Mouse (Mus musculus): ENCODE data around the gene Pfdn4. TPM values are rescaled to one million over a fixed set of nuclear protein-coding genes. Genes with fewer than 3 reads are reported as not detected.

The Pfdn4 gene
- polyA plus RNA-seq, 1 experiment from 2014 or later, result 81.4 TPM

GRCm38 (mm10) chr2:170503983-170504382 is 7.8 kb downstream of the Pfdn4 start:
- 0 out of 2 replicates have a peak, but pooled peaks cover 3% of the 10 kb centered on the region for H3K4me1 ChIP-seq (replicated peaks)
- H3K27me3 ChIP-seq (replicated peaks), result peaks cover 1% of the 10 kb centered on the region; the same call in 1 of the 2 replicates
- H3K36me3 ChIP-seq, result no peaks in the 10 kb centered on the region
- H3K4me3 ChIP-seq (replicated peaks), result no peak overlapping the region
- no peaks in the 10 kb centered on the region for H3K9me3 ChIP-seq
- no peak for ATAC-seq
- WGBS, result 26% methylated on average over 4 of the region's 4 CpGs
- no peak overlapping the region for H3K27ac ChIP-seq
- H3K9ac ChIP-seq, result no peak overlapping the region
- no peak overlapping the region for H3K4me2 ChIP-seq (replicated peaks)

GRCm38 (mm10) chr2:170507734-170508133 is 11.5 kb downstream of the Pfdn4 start:
- no peak for ATAC-seq

GRCm38 (mm10) chr2:170508821-170509220 is 12.6 kb downstream of the Pfdn4 start:
- Histone ChIP-seq H3K4me2 (replicated peaks) (peak overlapping the region; percentile 77), H3K27ac (no peak overlapping the region), H3K9me3 (no peaks in the 10 kb centered on the region), H3K4me1 (replicated peaks) (peaks cover 18% of the 10 kb centered on the region; the same call in 1 of the 2 replicates), H3K36me3 (no peaks in the 10 kb centered on the region), H3K9ac (peak overlapping the region; percentile 39; the same call in 1 of the 2 replicates), H3K27me3 (replicated peaks) (no peaks in the 10 kb centered on the region), H3K4me3 (replicated peaks) (peak overlapping the region; percentile 35)
- ATAC-seq, result peak; percentile 17; the same call in 1 of the 2 replicates
- 1% methylated on average over 12 of the region's 12 CpGs for whole genome bisulfite sequencing

More at GRCm38 (mm10) chr2:170507734-170508133, 11.5 kb downstream of the Pfdn4 start:
- Histone ChIP-seq H3K9ac (no peak overlapping the region), H3K9me3 (no peaks in the 10 kb centered on the region), H3K4me1 (replicated peaks) (peaks cover 10% of the 10 kb centered on the region; the same call in 1 of the 2 replicates), H3K27me3 (replicated peaks) (no peaks in the 10 kb centered on the region), H3K27ac (no peak overlapping the region), H3K36me3 (no peaks in the 10 kb centered on the region), H3K4me3 (replicated peaks) (no peak overlapping the region), H3K4me2 (replicated peaks) (no peak overlapping the region)
- WGBS, result 5% methylated on average over 10 of the region's 10 CpGs

GRCm38 (mm10) chr2:170511073-170511891 is 15.1 kb downstream of the Pfdn4 start:
- Histone ChIP-seq H3K27me3 (replicated peaks) (no peaks in the 10 kb centered on the region), H3K9me3 (no peaks in the 10 kb centered on the region), H3K4me3 (replicated peaks) (peak overlapping the region; percentile 99), H3K4me2 (replicated peaks) (peak overlapping the region; percentile 71), H3K4me1 (replicated peaks) (peaks cover 19% of the 10 kb centered on the region; the same call in 1 of the 2 replicates), H3K36me3 (no peaks in the 10 kb centered on the region), H3K27ac (peak overlapping the region; percentile 73), H3K9ac (peak overlapping the region; percentile 90)
- ATAC-seq, result peak; percentile 86
- under 1% methylated on average over 69 of the region's 69 CpGs for WGBS

- H3K4me1 ChIP-seq (replicated peaks), result peaks cover 16% of the 10 kb centered on the region; the same call in 1 of the 2 replicates
- no peak overlapping the region for H3K4me3 ChIP-seq (replicated peaks)
- no peak overlapping the region for H3K4me2 ChIP-seq (replicated peaks)
- WGBS, result 80% methylated on average over 12 of the region's 12 CpGs
- H3K36me3 ChIP-seq, result 0 out of 2 replicates have a peak, but pooled peaks cover 4% of the 10 kb centered on the region
- no peak overlapping the region for H3K27ac ChIP-seq
- no peak overlapping the region for H3K9ac ChIP-seq
- no peaks in the 10 kb centered on the region for H3K27me3 ChIP-seq (replicated peaks)
- ATAC-seq, result no peak
- no peaks in the 10 kb centered on the region for H3K9me3 ChIP-seq
These were observed 17.5 kb downstream of the Pfdn4 start for GRCm38 (mm10) chr2:170513756-170514155.

GRCm38 (mm10) chr2:170520321-170520971 is 24.2 kb downstream of the Pfdn4 start:
- 12% methylated on average over 7 of the region's 7 CpGs for WGBS
- no peaks in the 10 kb centered on the region for H3K9me3 ChIP-seq
- H3K4me2 ChIP-seq (replicated peaks), result no peak overlapping the region
- no peak overlapping the region for H3K9ac ChIP-seq
- no peak overlapping the region for H3K4me3 ChIP-seq (replicated peaks)
- no peaks in the 10 kb centered on the region for H3K27me3 ChIP-seq (replicated peaks)
- H3K36me3 ChIP-seq, result peaks cover 8% of the 10 kb centered on the region; the same call in 1 of the 2 replicates
- H3K27ac ChIP-seq, result no peak overlapping the region
- peak; percentile 75 for ATAC-seq
- no peaks in the 10 kb centered on the region for H3K4me1 ChIP-seq (replicated peaks)

GRCm38 (mm10) chr2:170526513-170526912 is 30.3 kb downstream of the Pfdn4 start:
- Histone ChIP-seq H3K4me1 (replicated peaks) (no peaks in the 10 kb centered on the region), H3K27ac (no peak overlapping the region), H3K36me3 (no peaks in the 10 kb centered on the region), H3K9ac (no peak overlapping the region), H3K4me3 (replicated peaks) (no peak overlapping the region), H3K27me3 (replicated peaks) (no peaks in the 10 kb centered on the region), H3K9me3 (no peaks in the 10 kb centered on the region), H3K4me2 (replicated peaks) (no peak overlapping the region)
- WGBS, result 85% methylated on average over 8 of the region's 8 CpGs
- no peak for ATAC-seq

GRCm38 (mm10) chr2:170528061-170528460 is 31.8 kb downstream of the Pfdn4 start:
- Histone ChIP-seq H3K27ac (no peak overlapping the region), H3K9me3 (no peaks in the 10 kb centered on the region), H3K36me3 (no peaks in the 10 kb centered on the region), H3K4me3 (replicated peaks) (no peak overlapping the region), H3K27me3 (replicated peaks) (no peaks in the 10 kb centered on the region), H3K9ac (no peak overlapping the region), H3K4me2 (replicated peaks) (no peak overlapping the region), H3K4me1 (replicated peaks) (no peaks in the 10 kb centered on the region)
- ATAC-seq, result no peak
- 95% methylated on average over 16 of the region's 16 CpGs for WGBS

- no peak for ATAC-seq
- WGBS, result 90% methylated on average over 7 of the region's 7 CpGs
- no peaks in the 10 kb centered on the region for H3K27me3 ChIP-seq (replicated peaks)
- no peaks in the 10 kb centered on the region for H3K36me3 ChIP-seq
- no peak overlapping the region for H3K9ac ChIP-seq
- H3K9me3 ChIP-seq, result no peaks in the 10 kb centered on the region
- no peak overlapping the region for H3K27ac ChIP-seq
- H3K4me3 ChIP-seq (replicated peaks), result no peak overlapping the region
- no peaks in the 10 kb centered on the region for H3K4me1 ChIP-seq (replicated peaks)
- H3K4me2 ChIP-seq (replicated peaks), result no peak overlapping the region
These were observed 33.5 kb downstream of the Pfdn4 start for GRCm38 (mm10) chr2:170529766-170530165.

GRCm38 (mm10) chr2:170530256-170530655 is 34.0 kb downstream of the Pfdn4 start:
- no peak overlapping the region for H3K27ac ChIP-seq
- 87% methylated on average over 3 of the region's 3 CpGs for WGBS
- H3K4me3 ChIP-seq (replicated peaks), result no peak overlapping the region
- ATAC-seq, result no peak
- H3K27me3 ChIP-seq (replicated peaks), result no peaks in the 10 kb centered on the region
- H3K36me3 ChIP-seq, result no peaks in the 10 kb centered on the region
- no peak overlapping the region for H3K9ac ChIP-seq
- no peaks in the 10 kb centered on the region for H3K4me1 ChIP-seq (replicated peaks)
- H3K4me2 ChIP-seq (replicated peaks), result no peak overlapping the region
- H3K9me3 ChIP-seq, result no peaks in the 10 kb centered on the region

GRCm38 (mm10) chr2:170534116-170534802 is 38.0 kb downstream of the Pfdn4 start:
- no peak overlapping the region for H3K4me2 ChIP-seq (replicated peaks)
- no peaks in the 10 kb centered on the region for H3K4me1 ChIP-seq (replicated peaks)
- no peaks in the 10 kb centered on the region for H3K36me3 ChIP-seq
- no peak for ATAC-seq
- WGBS, result 55% methylated on average over 12 of the region's 12 CpGs
- H3K9ac ChIP-seq, result no peak overlapping the region
- H3K4me3 ChIP-seq (replicated peaks), result no peak overlapping the region
- no peak overlapping the region for H3K27ac ChIP-seq
- H3K27me3 ChIP-seq (replicated peaks), result no peaks in the 10 kb centered on the region
- H3K9me3 ChIP-seq, result no peaks in the 10 kb centered on the region

- no peak overlapping the region for H3K4me3 ChIP-seq (replicated peaks)
- no peak for ATAC-seq
- H3K9ac ChIP-seq, result no peak overlapping the region
- no peaks in the 10 kb centered on the region for H3K4me1 ChIP-seq (replicated peaks)
- no peaks in the 10 kb centered on the region for H3K36me3 ChIP-seq
- no peak overlapping the region for H3K27ac ChIP-seq
- H3K9me3 ChIP-seq, result no peaks in the 10 kb centered on the region
- H3K27me3 ChIP-seq (replicated peaks), result no peaks in the 10 kb centered on the region
- no peak overlapping the region for H3K4me2 ChIP-seq (replicated peaks)
- 91% methylated on average over 11 of the region's 11 CpGs for WGBS
These were observed 38.6 kb downstream of the Pfdn4 start for GRCm38 (mm10) chr2:170534803-170535174.
